ENCODE assay signal across 17 mouse cellular contexts in genomic region chr6:121002952-121003351, GRCm38 (mm10).
A peak's percentile ranks its signal among the peaks of the same experiment; 100 is the strongest.
DNase-seq lines count a peak whose midpoint lies in the region; ATAC-seq and TF ChIP-seq lines count a peak whose summit lies in the region.
"Had no signal": no experiment of that assay in that cellular context is flagged by ENCODE, and none has a peak within 500 bp of the region (broad histone marks: within the 10 kb centered on the region; RNA-seq: fewer than 3 reads in every experiment).

No protein-coding gene starts in this region.

- peak overlapping the region; percentile 51 for H3K27ac ChIP-seq in gastrocnemius, adult 2 months
- H3K27ac ChIP-seq in neural tube, embryonic 13.5 days (replicated peaks): peak overlapping the region; percentile 64; the same call in 1 of the 2 replicates
- no peak overlapping the region for H3K27ac ChIP-seq in neural tube, embryonic 15.5 days (replicated peaks)
- H3K27ac ChIP-seq: heart, embryonic 13.5 days; liver, embryonic 12.5 days; lung, embryonic 15.5 days; midbrain, embryonic 15.5 days had no signal

- no peak for TF ChIP-seq CTCF in gastrocnemius, adult 2 months (IDR thresholded peaks at IDR 0.05)

- H3K9ac ChIP-seq in neural tube, embryonic 13.5 days: no peak overlapping the region
- no peak overlapping the region for H3K9ac ChIP-seq in neural tube, embryonic 15.5 days (replicated peaks)
- H3K9ac ChIP-seq: heart, embryonic 13.5 days; liver, embryonic 12.5 days; lung, embryonic 15.5 days; midbrain, embryonic 15.5 days had no signal

- H3K27me3 ChIP-seq in neural tube, embryonic 13.5 days: no peaks in the 10 kb centered on the region
- no peaks in the 10 kb centered on the region for H3K27me3 ChIP-seq in neural tube, embryonic 15.5 days (replicated peaks)
- H3K27me3 ChIP-seq: heart, embryonic 13.5 days; liver, embryonic 12.5 days; lung, embryonic 15.5 days; midbrain, embryonic 15.5 days had no signal

- peaks cover 19% of the 10 kb centered on the region for H3K4me1 ChIP-seq in neural tube, embryonic 13.5 days (replicated peaks)
- H3K4me1 ChIP-seq in neural tube, embryonic 15.5 days: no peaks in the 10 kb centered on the region
- H3K4me1 ChIP-seq: liver, embryonic 12.5 days; midbrain, embryonic 15.5 days had no signal

- DNase-seq in gastrocnemius, adult 2 months: no peak
- DNase-seq in gastrocnemius, postnatal 25 days: no peak
- peak; percentile 60 for DNase-seq in brain, adult 2 months (ENCODE audit: low read depth, low spot score)
- DNase-seq in yolk sac, embryonic 10.5 days (ENCODE audit: low spot score): no peak
- no peak for DNase-seq in gastrocnemius, postnatal 10 days
- DNase-seq: adrenal gland, postnatal 25 days; cerebellum, adult 9-10 months; heart, postnatal 4 days; right cerebral cortex, postnatal 14 days had no signal

- no peaks in the 10 kb centered on the region for H3K9me3 ChIP-seq in neural tube, embryonic 13.5 days
- no peaks in the 10 kb centered on the region for H3K9me3 ChIP-seq in neural tube, embryonic 15.5 days (replicated peaks)
- H3K9me3 ChIP-seq: heart, embryonic 13.5 days; liver, embryonic 12.5 days; lung, embryonic 15.5 days; midbrain, embryonic 15.5 days had no signal

- H3K36me3 ChIP-seq in neural tube, embryonic 13.5 days: peaks cover 62% of the 10 kb centered on the region
- H3K36me3 ChIP-seq in neural tube, embryonic 15.5 days: peaks cover 54% of the 10 kb centered on the region

- no peak overlapping the region for H3K4me3 ChIP-seq in gastrocnemius, adult 2 months
- H3K4me3 ChIP-seq in neural tube, embryonic 13.5 days: no peak overlapping the region
- H3K4me3 ChIP-seq in neural tube, embryonic 15.5 days (replicated peaks): no peak overlapping the region
- H3K4me3 ChIP-seq: erythroblast, embryonic 14.5 days; heart, embryonic 13.5 days; liver, embryonic 12.5 days; lung, embryonic 15.5 days; midbrain, embryonic 15.5 days had no signal

- WGBS in neural tube, embryonic 13.5 days: 65% methylated on average over 3 of the region's 3 CpGs
- WGBS in neural tube, embryonic 15.5 days: 84% methylated on average over 3 of the region's 3 CpGs

- no peak overlapping the region for H3K4me2 ChIP-seq in neural tube, embryonic 13.5 days
- no peak overlapping the region for H3K4me2 ChIP-seq in neural tube, embryonic 15.5 days
- H3K4me2 ChIP-seq: heart, embryonic 13.5 days; liver, embryonic 12.5 days; lung, embryonic 15.5 days; midbrain, embryonic 15.5 days had no signal

- ATAC-seq in neural tube, embryonic 13.5 days (ENCODE audit: low read depth): peak; percentile 45; the same call in 1 of the 2 replicates
- no peak for ATAC-seq in neural tube, embryonic 15.5 days (ENCODE audit: low FRiP score)
- ATAC-seq: intestine, embryonic 16.5 days; liver, embryonic 12.5 days; midbrain, embryonic 15.5 days had no signal

- intact Hi-C loops in gastrocnemius, adult 2 months (cut with DNase I): no loop called here
